Mouse (Mus musculus): ENCODE measurements around the gene Fth1.
A peak's percentile ranks its signal among the peaks of the same experiment; 100 is the strongest.

The Fth1 gene

DNA sequence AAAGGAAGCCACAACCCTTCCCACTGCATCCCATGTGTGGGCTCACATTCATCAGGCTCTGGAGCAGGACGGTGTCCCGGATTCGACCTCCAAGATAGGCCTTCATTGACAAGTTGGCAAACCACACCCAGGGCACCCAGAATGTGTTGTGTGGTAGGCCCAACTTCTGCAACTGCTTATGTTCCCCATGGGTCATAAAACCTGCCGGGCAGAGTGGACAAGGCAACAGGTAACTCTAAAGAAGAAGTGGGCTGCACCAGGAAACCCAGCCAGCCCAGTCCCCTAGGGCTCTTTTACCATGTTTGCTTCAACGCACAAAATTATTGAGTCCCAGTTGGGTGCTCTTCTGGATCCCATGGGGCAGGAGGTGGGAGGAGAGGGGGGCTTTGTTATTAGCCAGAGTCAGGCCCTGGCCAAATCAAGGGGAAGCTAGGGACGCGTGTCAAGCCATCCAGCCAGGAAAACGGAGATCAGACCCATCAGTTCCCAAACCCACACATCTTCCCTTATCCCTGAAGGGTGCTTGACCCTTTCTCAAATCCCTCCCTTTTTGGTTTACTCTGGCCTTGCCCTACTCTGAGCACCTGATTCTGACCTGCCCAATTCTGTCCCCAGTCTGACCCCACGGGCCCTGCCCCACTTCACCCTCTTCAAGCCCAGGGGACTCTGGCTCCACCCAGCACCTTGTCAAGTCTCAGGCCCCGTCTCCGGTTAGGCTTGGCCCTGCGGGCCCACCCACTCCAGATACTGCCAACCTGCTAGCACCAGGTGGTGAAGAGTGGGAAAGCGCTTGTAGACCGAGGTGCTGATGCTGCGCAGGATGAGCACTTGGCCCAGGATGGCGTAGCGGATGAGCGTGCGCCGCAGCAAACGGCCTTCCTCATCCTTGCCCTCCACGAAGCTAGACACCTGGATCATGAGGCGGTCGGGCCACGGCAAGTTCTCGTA, 11.9 kb downstream of the Fth1 start:
- DNase-seq (ENCODE audit: low spot score), result no peak

DNA sequence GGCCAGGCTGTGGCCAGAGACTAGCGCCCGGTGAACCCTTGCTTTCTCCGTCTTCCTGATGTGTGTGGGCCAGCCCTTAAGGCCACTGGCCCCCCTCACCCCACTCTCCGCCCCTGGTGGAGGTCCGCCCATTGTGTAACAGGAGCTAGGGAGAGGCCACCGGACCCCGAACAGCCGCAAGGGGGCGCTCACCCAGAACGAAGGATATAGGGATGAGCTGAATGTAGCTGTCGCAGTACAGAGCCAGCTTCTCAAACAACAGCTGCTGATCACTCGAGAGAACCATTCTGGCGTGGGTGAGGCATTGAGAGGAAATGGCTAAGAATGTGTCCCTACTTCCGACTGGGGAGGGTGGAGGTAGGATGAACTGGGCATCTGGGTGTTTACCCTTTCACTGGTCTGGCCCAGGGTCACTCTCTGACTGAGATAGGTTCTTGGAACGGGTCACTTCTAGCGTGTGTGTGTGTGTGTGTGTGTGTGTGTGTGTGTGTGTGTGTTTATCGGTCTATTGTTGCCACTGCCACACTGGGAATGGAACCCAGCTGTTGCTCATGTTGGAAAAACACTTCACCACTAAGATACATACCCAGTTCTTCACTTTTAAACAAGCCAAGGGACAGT, 12.7 kb downstream of the Fth1 start:
- peak; percentile 94 for DNase-seq (ENCODE audit: low spot score)

DNA sequence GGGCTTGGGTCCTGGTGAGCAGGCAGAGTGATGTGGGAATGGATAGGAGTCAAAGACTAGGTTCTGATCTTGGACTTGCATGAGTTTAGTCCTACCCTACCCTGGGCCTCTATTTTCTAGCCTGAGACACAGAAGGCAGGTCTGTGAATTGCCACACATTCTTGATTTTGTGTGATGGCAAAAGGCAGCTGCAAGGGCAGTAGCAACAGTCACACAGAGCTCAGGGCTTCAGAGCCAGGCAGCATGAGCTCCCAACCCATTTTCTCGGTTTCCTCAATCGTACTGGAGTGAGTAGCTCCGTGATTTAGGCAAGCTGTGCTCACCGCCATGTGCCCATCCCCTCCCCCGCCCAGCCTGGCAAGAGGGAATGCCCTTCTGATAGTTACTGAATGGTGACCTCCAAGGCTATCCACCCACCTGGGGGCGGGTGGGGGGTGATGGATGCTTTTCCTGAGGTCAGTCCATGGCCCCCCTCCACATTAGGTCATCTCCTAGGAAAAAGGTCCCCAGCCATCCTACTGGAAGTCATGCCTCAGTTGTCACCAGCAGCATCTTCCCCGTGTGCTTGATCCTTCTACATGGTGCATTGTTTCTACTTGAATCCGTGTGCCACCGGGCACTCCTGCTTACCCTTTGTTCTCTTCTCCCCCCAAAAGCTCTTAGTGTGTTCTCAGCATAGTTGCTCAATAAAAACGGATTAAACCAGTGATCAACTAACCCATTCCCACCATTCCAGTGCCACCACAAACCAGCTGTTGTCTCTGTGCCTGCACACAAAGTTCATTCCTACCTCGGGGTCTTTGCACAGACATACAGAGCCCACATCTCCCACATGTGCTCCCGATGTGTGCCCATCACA, 17.0 kb downstream of the Fth1 start:
- no peak for DNase-seq (ENCODE audit: low spot score)

DNA sequence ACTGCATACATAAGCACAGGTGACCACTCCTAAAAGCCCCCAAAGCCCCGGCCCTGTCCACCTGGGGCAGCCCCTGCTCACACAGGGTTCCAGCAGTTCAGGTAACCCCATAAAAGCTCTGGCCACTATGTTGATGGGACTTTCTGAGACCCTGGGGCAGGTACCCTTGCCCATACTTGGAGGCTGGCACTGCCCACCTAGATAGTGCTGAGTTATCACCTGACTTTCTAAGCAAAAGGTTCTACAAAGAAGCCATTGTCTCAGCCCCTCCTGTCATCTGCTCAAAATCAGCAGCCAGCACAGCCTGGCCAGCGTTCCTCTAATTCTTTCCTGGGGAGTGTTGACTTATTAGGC, 17.6 kb downstream of the Fth1 start:
- DNase-seq (ENCODE audit: low spot score), result no peak

DNA sequence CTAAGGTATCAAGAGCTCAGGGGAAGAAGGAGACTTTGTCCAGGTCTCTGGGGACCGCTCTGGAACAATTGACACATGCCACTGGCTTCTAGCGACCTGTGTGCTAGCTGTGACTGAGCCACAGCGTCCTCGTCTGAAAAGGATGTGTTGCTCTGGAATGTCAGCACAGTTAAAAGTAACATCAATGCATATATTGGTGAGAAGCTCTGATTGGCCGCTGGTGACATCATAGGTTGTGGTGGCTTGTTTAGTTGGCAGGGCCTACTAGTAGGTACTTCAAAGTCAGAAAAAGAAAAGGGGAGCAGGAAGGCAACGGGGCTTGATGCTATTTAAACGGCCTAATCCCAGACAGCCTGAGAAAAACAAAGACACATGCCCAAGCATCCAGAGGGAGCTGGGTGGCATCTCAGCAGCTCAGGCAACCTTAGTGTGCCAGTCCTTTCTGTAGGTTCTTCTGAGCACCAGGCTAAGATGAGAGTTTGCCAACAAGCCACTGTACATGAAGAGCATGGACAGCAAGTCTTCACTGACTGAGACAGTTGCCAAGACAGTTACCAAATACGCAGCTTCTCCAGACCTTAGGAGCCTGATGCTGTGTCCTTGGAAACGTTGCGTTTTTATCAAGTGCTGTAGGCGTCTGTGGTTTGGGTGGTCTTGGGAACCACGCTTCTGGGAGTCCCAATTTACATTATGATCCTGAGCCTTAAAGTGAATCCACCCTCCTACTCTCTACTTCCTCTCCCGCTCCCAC, 18.5 kb downstream of the Fth1 start:
- no peak for DNase-seq (ENCODE audit: low spot score)

DNA sequence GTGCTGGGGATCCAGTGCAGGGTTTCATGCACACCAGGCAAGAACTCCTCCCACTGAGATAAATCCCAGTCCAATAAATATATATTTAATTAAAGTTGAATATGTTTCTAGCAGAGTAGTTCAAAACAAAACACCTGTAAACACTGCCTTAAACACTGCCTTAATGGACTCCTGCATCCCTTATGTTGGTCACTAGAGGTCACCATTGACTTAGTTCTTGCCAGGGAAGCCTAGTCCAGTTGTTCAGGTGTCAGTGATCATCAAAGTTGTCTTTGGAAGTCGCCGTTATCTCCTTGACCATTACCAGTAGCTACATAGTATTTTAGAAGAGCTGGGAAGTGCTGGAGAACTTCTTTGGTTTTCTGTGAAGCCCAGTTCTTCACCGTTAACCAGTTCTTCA, 19.9 kb downstream of the Fth1 start:
- DNase-seq (ENCODE audit: low spot score), result peak; percentile 80

DNA sequence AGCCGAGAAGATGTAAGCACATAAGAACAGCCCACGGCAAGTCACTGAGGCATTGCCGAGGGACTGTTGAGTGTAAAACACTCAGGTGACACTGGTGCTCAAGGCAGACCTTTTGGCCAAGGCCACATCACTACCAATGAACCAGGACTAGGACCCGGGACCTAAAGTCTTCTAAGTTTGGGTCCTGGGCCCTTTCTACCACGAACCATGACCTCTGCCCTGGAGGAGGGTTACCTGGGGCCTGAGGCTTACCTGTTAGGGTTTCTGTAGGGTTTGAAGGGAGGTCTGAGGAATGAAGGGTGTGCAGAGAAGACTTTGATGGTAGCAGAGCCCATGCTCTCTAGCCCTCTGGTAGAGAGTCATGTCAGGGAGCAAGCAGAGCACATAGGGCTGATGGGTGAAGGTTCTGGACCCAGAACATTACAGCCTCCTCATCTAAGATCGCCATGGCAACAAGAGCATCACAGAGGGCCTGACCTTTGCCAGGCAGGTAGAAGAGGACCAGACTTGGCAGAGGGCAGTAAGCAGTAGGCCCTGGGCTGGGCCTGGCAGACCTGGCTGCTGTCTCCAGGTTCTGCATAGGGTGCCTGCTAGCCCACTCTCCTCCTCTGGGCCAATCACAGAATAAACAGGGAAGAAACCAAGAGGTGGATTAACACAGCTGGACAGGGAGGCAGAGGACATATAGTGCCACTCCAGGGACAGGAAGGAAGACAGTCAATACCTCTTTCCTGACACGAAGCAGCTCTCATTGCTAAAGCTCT, 21.0 kb downstream of the Fth1 start, which contains the start of the genes Best1 and Rab3il1:
TSS of gene Best1 (minus strand) at position 428 of the 764 bp plus-strand sequence.
TSS of gene Rab3il1 (plus strand) at position 464 of the 764 bp plus-strand sequence.
- no peak for DNase-seq (ENCODE audit: low spot score)

DNA sequence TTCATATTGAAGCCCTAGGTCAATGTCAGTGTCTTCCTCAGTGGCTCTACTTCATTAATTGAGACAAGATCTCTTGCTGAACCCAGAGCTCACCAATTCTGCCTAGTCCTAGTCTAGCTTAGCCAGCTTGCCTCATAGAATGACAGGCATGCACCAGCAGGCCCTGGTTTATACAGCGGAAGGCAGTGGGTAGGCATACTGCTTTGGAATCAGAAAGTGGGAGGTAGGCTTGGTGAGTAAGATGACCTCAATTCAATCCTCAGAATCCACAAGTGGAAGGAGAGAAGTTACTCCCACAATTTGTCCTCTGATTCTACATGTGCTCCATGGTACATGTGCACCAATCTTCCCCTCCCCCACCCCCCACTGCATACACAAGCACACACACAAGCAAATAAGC, 23.3 kb downstream of the Fth1 start:
- no peak for DNase-seq (ENCODE audit: low spot score)

DNA sequence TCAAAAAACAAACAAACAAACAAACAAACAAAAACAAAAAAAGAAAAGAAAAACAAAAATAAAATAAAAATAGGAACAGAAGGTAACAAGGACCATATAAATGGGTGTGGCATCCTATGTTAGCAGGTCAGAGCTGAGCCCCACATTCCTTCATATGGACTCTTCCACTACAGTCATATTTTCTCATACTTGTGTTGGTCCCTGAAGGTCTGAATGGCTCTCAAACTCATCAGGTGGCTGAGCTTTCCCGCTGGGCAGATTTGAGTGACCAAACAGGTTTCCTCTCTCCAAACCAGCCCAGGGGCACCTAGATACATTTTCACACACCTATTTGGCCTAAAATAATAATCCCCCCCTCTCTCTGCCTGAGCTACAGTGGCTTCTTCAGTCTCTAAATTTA, 31.0 kb downstream of the Fth1 start:
- no peak for DNase-seq (ENCODE audit: low spot score)

DNA sequence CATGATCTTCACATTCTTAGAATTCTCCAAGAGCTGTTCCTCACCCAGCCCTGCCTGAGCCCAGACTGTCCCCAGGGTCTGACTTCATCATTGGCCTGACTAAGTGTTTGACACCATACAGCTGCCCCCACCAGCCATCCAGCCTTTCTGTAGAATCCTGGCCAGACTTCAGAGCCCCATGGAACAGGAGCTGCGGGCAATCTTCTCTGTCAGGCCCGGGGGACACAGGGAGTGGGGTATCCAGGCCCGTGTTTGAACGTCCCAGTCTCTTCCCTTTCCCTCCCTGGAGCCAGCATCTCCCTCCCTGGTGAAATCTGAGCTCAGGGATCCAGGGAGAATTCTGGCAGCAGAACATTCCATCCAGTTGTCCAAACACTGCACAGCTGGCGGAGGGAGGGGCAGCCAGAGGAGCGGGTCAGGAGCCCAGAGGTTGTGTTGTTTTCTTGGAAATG, 32.5 kb downstream of the Fth1 start:
- DNase-seq (ENCODE audit: low spot score), result peak; percentile 83

DNA sequence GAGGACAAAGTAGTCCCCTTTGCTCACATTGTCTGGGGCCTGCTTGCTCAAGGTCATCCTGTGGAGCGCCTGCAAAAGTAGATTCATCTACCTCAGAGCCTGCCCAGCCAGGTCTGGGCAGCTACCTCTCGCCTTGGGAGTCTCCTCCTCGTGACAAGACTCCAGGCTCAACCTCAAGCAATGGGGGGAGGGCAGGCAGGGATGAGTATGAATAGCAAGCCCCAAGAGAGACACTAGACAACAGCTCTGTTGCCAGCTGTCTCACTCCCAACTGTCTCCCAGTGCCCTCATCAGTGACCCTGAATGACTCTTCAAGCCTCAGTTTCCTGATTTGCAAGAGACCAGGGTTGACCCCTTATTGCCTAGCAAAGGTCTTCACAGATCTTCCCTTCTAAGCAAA, 33.0 kb downstream of the Fth1 start:
- DNase-seq (ENCODE audit: low spot score), result peak; percentile 62

DNA sequence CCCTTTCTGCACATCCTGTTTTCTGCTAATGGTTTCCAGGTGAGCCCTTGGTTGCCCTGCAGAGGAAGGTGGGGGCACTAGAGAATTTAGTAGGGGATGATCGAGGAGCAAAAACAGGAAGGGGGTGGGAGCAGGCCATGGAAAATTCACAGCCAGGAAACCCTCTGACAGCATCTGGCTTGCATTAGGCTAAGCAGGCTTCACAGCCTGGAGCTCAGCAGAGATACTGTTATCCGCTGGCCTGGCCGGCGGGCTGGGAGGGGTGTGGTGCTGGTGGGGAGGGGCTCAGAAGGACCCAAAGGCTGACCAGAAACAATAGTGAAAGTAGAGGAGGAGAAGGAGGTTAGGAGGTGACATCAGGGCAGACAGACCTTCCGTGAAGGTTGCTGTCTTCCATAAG, 33.5 kb downstream of the Fth1 start:
- peak; percentile 87 for DNase-seq (ENCODE audit: low spot score)

DNA sequence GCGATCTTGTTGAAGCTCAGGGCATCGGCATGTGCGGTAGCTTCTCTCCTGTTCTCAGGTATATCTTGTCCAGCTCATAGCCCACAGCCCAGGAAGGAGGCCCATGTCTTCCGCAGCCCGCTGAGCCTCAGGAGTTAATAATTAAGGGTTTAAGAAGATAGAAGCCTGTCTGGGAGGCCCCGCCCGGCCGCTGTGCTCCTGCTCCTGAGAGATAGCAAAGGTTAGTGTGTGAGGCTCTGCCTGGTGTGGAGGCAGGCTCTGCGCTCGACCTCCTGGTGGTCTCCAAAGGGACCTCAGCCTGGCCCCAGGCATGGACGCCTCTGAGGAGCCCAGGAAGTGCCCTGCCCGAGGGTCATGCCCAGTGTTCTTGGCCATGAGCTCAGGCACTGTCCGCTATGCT, 34.4 kb downstream of the Fth1 start:
- DNase-seq (ENCODE audit: low spot score), result no peak

DNA sequence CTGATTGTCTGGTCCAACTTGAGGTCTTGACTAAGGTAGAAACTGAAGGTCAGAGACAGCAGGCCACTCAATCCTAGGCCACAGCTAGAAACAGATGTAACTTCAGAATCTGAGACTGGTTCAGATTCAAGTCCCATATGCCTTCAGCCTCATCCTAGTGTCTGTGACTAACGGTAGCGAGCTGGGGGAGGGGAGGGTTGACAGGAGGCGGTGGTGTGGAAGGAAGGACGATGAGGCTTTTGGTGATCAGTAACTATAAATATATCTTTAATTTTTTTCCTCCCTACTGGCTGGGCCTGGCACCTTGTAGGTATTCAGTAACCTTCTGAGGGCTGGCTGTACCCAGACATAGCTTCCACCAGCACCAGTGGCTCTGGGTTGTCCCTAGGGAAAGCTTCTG, 35.0 kb downstream of the Fth1 start:
- no peak for DNase-seq (ENCODE audit: low spot score)

DNA sequence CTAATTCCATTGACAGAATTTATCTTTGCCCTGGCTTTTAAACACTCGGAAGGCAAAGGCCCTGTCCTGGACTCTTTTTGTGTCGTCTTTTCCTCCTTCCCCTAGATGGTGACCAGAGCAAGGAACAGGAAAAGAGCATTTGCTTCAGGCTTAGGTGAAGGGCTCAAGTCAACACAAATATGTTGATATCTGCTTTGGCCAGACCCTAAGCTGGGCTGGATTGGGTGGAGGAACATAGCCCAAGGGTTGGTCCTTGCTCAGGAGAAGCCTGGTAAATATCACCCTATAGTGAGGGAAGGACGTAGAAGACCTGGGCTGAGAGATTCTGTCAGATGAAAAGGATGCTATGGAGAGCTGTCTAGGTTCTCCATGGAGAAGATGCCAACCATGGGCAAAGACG, 35.8 kb downstream of the Fth1 start:
- no peak for DNase-seq (ENCODE audit: low spot score)

DNA sequence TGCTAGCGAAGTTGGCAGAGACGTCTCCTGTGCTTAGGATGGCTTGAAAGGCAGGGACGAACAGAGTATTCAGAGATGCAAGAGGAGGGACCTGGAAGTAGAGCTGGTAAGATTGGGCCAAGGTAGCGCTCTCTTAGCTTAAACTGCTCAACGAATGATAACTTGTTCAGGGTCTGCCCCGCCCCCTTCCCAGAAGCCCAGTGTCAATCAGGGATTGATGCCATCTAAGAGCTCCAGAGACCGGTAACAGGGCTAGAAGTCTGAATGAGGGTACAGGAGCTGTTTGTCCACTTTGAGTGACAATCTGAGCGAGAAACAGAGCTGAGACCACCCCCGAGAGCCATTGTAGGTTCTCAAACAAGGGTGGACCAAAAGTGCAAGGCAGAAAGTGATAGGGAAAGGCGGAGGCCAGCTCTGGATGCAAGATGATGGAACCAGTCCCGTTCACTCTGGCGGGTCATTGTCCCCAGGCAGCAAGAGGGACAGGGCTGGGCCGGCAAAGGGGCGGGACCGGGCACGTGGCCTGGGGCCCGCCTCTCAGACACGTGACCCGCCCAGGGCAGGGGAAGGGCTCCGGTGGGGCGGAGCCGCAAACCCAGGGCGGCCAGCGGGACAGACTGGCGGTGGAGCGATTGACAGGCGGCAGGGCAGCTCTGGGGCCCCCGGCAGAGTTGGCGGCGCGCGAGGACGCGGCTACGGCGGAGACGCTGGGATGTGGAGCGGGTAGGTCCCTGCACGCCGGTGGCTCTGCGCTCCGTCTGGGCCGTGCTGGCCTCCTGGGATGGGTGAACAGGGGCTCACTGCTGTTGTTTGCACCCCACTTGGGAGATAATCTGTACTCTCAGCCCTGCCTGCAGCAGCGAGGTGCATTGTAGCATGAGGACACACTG, 37.5 kb downstream of the Fth1 start:
- DNase-seq (ENCODE audit: low spot score), result peak; percentile 93

DNA sequence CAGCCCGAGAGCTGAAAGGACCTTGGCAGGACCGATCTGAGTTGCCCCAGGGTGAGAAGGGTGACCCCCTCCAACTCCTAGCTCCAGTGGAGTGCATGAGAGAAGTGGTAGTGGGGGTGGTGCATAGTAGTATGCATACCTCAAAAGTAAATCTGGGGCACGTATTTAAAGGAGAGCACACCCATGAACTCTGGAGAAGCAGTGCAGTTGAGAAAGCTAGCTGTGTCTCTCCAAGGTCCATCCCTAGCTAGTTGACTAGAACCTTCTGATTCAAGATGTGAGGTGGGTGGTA, 38.1 kb downstream of the Fth1 start:
- no peak for DNase-seq (ENCODE audit: low spot score)

DNA sequence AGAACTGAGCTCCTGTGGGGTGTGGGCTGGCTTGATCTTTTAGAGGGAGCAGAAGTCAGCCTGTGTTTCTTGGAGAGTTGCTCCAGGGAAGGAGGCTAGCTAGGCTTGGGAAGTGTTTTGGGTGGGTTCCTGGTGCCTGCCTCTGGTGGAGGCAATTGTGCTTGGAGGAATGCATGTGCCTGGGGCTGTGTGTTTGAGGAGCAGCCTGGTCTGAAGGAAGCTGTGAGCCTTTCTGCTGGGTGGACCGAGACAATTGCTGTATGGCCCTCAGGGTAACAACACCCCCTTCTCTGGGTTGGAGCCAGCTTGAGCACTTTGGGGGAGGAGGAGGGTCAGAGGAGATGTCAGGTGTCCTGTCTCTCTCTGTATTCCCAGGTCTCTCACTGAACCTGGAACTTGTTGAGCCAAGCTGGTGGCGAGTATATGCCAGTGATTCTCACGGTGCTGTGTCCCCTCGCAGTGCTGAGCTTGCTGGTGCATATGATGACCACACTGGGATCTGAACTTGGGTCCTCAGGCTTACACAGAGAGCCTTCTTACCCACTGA, 38.9 kb downstream of the Fth1 start:
- no peak for DNase-seq (ENCODE audit: low spot score)

DNA sequence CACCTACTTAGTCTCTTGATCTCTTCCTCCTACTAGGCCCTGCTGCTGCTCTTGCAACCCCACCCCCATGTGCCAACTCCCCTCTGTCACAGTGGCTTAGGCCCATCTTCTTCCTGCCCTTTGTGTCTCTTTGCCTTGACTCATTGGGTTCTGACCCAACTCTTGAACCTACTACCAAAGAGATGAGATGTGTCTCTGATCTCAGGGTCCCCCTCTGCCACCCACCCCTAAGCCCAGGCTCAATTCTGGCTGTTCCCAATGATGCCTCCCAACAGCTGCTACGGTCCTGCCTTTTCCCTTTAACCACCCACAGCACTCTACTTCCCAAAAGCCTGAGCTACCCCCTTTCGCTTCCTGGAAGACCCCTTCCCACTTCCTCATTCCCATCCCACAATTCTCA, 41.6 kb downstream of the Fth1 start:
- DNase-seq (ENCODE audit: low spot score), result no peak

Data from embryo, embryonic 10.5 days (tissue).